Mouse (Mus musculus) C2C12 (cell line): ENCODE results near the gene Tmem62.
"Not testable (repeated sequence)": the region's sequence is repeated elsewhere in the genome, so short reads cannot be mapped to it uniquely, and the experiment has no call there.

Experiments used
- CTCF ChIP-seq: IDR thresholded peaks from one replicate; pipeline ENCODE4 v1.5.1; 2011; ENCODE audit not compliant: control insufficient read depth, insufficient read depth, insufficient read length
- MAX ChIP-seq: IDR thresholded peaks from one replicate; pipeline ENCODE4 v1.6.1; 2011; ENCODE audit warnings: mild to moderate bottlenecking, control low read depth

DNA sequence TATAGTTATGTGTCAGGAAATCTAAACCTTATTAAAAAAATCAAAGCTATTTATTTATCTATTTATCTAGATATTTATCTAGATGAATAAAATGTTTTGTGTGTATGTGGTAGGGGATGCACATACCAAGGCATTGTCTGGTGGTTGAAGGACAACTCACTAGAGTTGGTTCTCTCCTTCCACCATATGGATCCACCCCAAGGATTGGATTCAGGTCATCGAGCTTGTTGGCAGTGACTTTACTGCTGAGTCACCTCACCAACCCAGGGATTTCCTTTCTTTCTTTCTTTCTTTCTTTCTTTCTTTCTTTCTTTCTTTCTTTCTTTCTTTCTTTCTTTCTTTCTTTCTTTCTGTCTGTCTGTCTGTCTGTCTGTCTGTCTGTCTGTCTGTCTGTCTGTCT is 19.8 kb downstream of the Tmem62 start:
- not testable (repeated sequence) for TF ChIP-seq CTCF, MAX
